Comparison of ENCODE assay signal across 9 mouse cellular contexts in genomic region chr5:24623986-24624821, GRCm38 (mm10). TPM values are rescaled to one million over a fixed set of nuclear protein-coding genes. Genes with fewer than 3 reads are reported as not detected.
A peak's percentile ranks its signal among the peaks of the same experiment; 100 is the strongest.
DNase-seq lines count a peak whose midpoint lies in the region; ATAC-seq and TF ChIP-seq lines count a peak whose summit lies in the region.
"Had no signal": no experiment of that assay in that cellular context is flagged by ENCODE, and none has a peak within 500 bp of the region (broad histone marks: within the 10 kb centered on the region; RNA-seq: fewer than 3 reads in every experiment).

TSS of gene Smarcd3 (minus strand) at chr5:24624411.

- peaks cover 32% of the 10 kb centered on the region for H3K27me3 ChIP-seq in lung, embryonic 15.5 days
- H3K27me3 ChIP-seq in hindbrain, postnatal 0 days (ENCODE audit: insufficient read depth, low read length): no peaks in the 10 kb centered on the region
- H3K27me3 ChIP-seq in neural tube, embryonic 11.5 days (ENCODE audit: control insufficient read depth, insufficient read depth, low read length): peaks cover 6% of the 10 kb centered on the region; the same call in 1 of the 2 replicates

- H3K36me3 ChIP-seq in lung, embryonic 15.5 days: no peaks in the 10 kb centered on the region
- no peaks in the 10 kb centered on the region for H3K36me3 ChIP-seq in hindbrain, postnatal 0 days (ENCODE audit: insufficient read depth, low read length)
- no peaks in the 10 kb centered on the region for H3K36me3 ChIP-seq in neural tube, embryonic 11.5 days (ENCODE audit: control insufficient read depth, insufficient read depth, low read length)
- H3K36me3 ChIP-seq: G1E had no signal

- intact Hi-C loops in left cerebral cortex, postnatal 36 days (cut with DNase I): loop anchor here (2.0 kb wide), 1 partner anchor 21 kb away; no protein-coding TSS in a partner anchor

- no peaks in the 10 kb centered on the region for H3K9me3 ChIP-seq in lung, embryonic 15.5 days
- H3K9me3 ChIP-seq in hindbrain, postnatal 0 days (ENCODE audit: low read length): no peaks in the 10 kb centered on the region
- H3K9me3 ChIP-seq in neural tube, embryonic 11.5 days (ENCODE audit: control insufficient read depth, low read length): no peaks in the 10 kb centered on the region
- H3K9me3 ChIP-seq: G1E had no signal

- no peak for TF ChIP-seq CTCF in cortical plate, adult 2 months (IDR thresholded peaks at IDR 0.05; ENCODE audit: extremely low read depth, insufficient read depth, low read length)
- TF ChIP-seq CTCF in hindbrain, postnatal 0 days (IDR thresholded peaks at IDR 0.05; ENCODE audit: low read depth): no peak

- peak; percentile 48; the same call in 1 of the 2 replicates for TF ChIP-seq POLR2A in cortical plate, adult 2 months (IDR thresholded peaks at IDR 0.05; ENCODE audit: extremely low read depth, insufficient read depth, low read length)

- WGBS in lung, embryonic 15.5 days: 3% methylated on average over 37 of the region's 37 CpGs
- 2% methylated on average over 36 of the region's 37 CpGs for WGBS in hindbrain, postnatal 0 days
- 3% methylated on average over 37 of the region's 37 CpGs for WGBS in neural tube, embryonic 11.5 days

- no peak within 1 kb of the TSS for H3K27ac ChIP-seq in lung, embryonic 15.5 days
- peak within 1 kb of the TSS; percentile 13 for H3K27ac ChIP-seq in cortical plate, adult 2 months (ENCODE audit: insufficient read depth, low read length)
- H3K27ac ChIP-seq in hindbrain, postnatal 0 days: peak within 1 kb of the TSS; percentile 71
- no peak within 1 kb of the TSS for H3K27ac ChIP-seq in neural tube, embryonic 11.5 days (ENCODE audit: low read depth, low read length)

- H3K4me2 ChIP-seq in lung, embryonic 15.5 days: peak within 1 kb of the TSS; percentile 86
- H3K4me2 ChIP-seq in hindbrain, postnatal 0 days (ENCODE audit: low read depth, low read length): peak within 1 kb of the TSS; percentile 67
- peak within 1 kb of the TSS; percentile 73 for H3K4me2 ChIP-seq in neural tube, embryonic 11.5 days (ENCODE audit: low read depth)

- no peak for DNase-seq in lung, postnatal 25 days (ENCODE audit: low spot score)
- no peak for DNase-seq in gastrocnemius, adult 8-10 months (ENCODE audit: low spot score in 2 of 2)
- DNase-seq in hindbrain, postnatal 0 days (ENCODE audit: low spot score): peak; percentile 88
- DNase-seq in left cerebral cortex, postnatal 36 days (ENCODE audit: low spot score in 2 of 2): peak; percentile 81 to 86
- DNase-seq in neural tube, embryonic 11.5 days (ENCODE audit: low spot score): peak; percentile 78
- no peak for DNase-seq in natural killer cell, adult 2 months (ENCODE audit: low spot score in 2 of 2)

- H3K4me1 ChIP-seq in lung, embryonic 15.5 days: peaks cover 5% of the 10 kb centered on the region; the same call in 1 of the 2 replicates
- peaks cover 5% of the 10 kb centered on the region; the same call in 1 of the 2 replicates for H3K4me1 ChIP-seq in cortical plate, adult 2 months (ENCODE audit: control insufficient read depth, insufficient read depth, low read length)
- H3K4me1 ChIP-seq in hindbrain, postnatal 0 days (ENCODE audit: insufficient read depth, low read length): peaks cover 12% of the 10 kb centered on the region
- H3K4me1 ChIP-seq in neural tube, embryonic 11.5 days (ENCODE audit: control insufficient read depth, insufficient read depth, low read length): peaks cover 3% of the 10 kb centered on the region; the same call in 1 of the 2 replicates

- peak within 1 kb of the TSS; percentile 38; the same call in 1 of the 2 replicates for H3K9ac ChIP-seq in lung, embryonic 15.5 days
- H3K9ac ChIP-seq in hindbrain, postnatal 0 days (replicated peaks; ENCODE audit: low read length): peak within 1 kb of the TSS; percentile 71
- H3K9ac ChIP-seq in neural tube, embryonic 11.5 days (ENCODE audit: low read length): peak within 1 kb of the TSS; percentile 71

- ATAC-seq in lung, embryonic 15.5 days (ENCODE audit: borderline replicate concordance, extremely low read depth, low FRiP score, low TSS enrichment): peak; percentile 29; the same call in 1 of the 2 replicates
- peak; percentile 85 for ATAC-seq in hindbrain, postnatal 0 days
- peak; percentile 58; the same call in 1 of the 2 replicates for ATAC-seq in neural tube, embryonic 11.5 days (ENCODE audit: insufficient read depth, low FRiP score, low TSS enrichment)

- peak within 1 kb of the TSS; percentile 47 for H3K4me3 ChIP-seq in lung, embryonic 15.5 days
- peak within 1 kb of the TSS; percentile 73 for H3K4me3 ChIP-seq in cortical plate, adult 2 months (ENCODE audit: insufficient read depth, low read length)
- peak within 1 kb of the TSS; percentile 63 for H3K4me3 ChIP-seq in hindbrain, postnatal 0 days (ENCODE audit: low read length)
- peak within 1 kb of the TSS; percentile 43 for H3K4me3 ChIP-seq in neural tube, embryonic 11.5 days (ENCODE audit: low read depth, low read length)

RNA-seq across cellular contexts. Expression of gene Smarcd3, which starts in this region (rescaled TPM):
- 28.5 and 29.7 TPM in 2 replicates for polyA plus RNA-seq in lung, embryonic 15.5 days (2015; fragmentation: Nextera tagmentation; extraction: Ambion mirVana)
- 97.8 and 97.9 TPM in 2 replicates for polyA plus RNA-seq in cortical plate, adult 2 months (2012; rRNA removed)
- 100 to 1,000 TPM; 207 to 267 (median 221) TPM for total RNA-seq in gastrocnemius, adult 8-10 months (2022)
- 246 and 262 TPM in 2 replicates for total RNA-seq in hindbrain, postnatal 0 days (2014; rRNA removed)
- polyA plus RNA-seq in hindbrain, postnatal 0 days (2015; fragmentation: Nextera tagmentation; extraction: Ambion mirVana): 114 and 128 TPM in 2 replicates
- 100 to 1,000 TPM in 1 of 2 experiments, 10 to 100 TPM in 1; 95.3 to 108 TPM for total RNA-seq in left cerebral cortex, postnatal 36 days (2021)
- 43.7 and 49.3 TPM in 2 replicates for polyA plus RNA-seq in neural tube, embryonic 11.5 days (2014; fragmentation: Nextera tagmentation; extraction: Ambion mirVana)
- polyA plus RNA-seq: G1E had no signal

Comparison
In these comparisons a context has a peak if more than half of its experiments do, and no peak if none do; other contexts are left out.
1. ATAC-seq: peak in every context shown above with its lines; median percentile 85 in hindbrain, postnatal 0 days; 58 in neural tube, embryonic 11.5 days; 29 in lung, embryonic 15.5 days.
2. H3K27ac ChIP-seq: peak in cortical plate, adult 2 months (single experiment) and hindbrain, postnatal 0 days (single experiment); none in lung, embryonic 15.5 days (single experiment) and neural tube, embryonic 11.5 days (single experiment).
3. DNase-seq: peak in hindbrain, postnatal 0 days (single experiment), left cerebral cortex, postnatal 36 days (2 of 2) and neural tube, embryonic 11.5 days (single experiment); none in lung, postnatal 25 days (single experiment), gastrocnemius, adult 8-10 months (0 of 2) and natural killer cell, adult 2 months (0 of 2).
4. Peak in every context shown above with its lines, with median percentiles within 50 percentile points of each other: H3K4me2 ChIP-seq, H3K4me3 ChIP-seq and H3K9ac ChIP-seq.